In the genomic region with DNA sequence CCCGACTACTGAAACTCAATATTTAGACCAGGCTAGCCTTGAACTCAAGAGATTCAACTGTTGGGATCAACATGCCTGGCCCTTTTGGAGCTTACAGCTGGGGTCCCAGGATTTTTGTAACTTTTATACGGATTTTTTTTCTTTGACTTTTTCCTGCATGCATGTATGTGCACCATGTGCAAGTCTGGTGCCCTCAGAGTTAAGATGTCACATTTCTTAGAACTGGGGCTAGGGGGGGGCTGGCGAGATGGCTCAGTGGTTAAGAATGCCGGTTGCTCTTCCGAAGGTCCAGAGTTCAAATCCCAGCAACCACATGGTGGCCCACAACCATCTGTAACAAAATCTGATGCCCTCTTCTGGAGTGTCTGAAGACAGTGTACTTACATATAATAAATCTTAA, we compare ENCODE assay signal across 9 mouse cellular contexts. TPM values are rescaled to one million over a fixed set of nuclear protein-coding genes. Genes with fewer than 3 reads are reported as not detected.
DNase-seq lines count a peak whose midpoint lies in the region; ATAC-seq lines count a peak whose summit lies in the region.
"Had no signal": no experiment of that assay in that cellular context is flagged by ENCODE, and none has a peak within 500 bp of the region (broad histone marks: within the 10 kb centered on the region; RNA-seq: fewer than 3 reads in every experiment).

No protein-coding gene starts in this region.

- no peak for DNase-seq in midbrain, embryonic 11.5 days (ENCODE audit: low spot score, missing footprints)
- DNase-seq in right cerebral cortex, postnatal 25 days: no peak
- DNase-seq in testis, postnatal 14 days (ENCODE audit: low spot score): no peak

- H3K9ac ChIP-seq in hindbrain, embryonic 13.5 days: no peak overlapping the region
- H3K9ac ChIP-seq in hindbrain, embryonic 12.5 days: no peak overlapping the region
- H3K9ac ChIP-seq in midbrain, embryonic 16.5 days (ENCODE audit: low read depth, low read length): no peak overlapping the region
- no peak overlapping the region for H3K9ac ChIP-seq in midbrain, embryonic 11.5 days (ENCODE audit: low read length)
- no peak overlapping the region for H3K9ac ChIP-seq in limb, embryonic 13.5 days
- no peak overlapping the region for H3K9ac ChIP-seq in stomach, embryonic 16.5 days (ENCODE audit: low read length)

- H3K27ac ChIP-seq in hindbrain, embryonic 13.5 days: peak overlapping the region; percentile 68
- H3K27ac ChIP-seq in hindbrain, embryonic 12.5 days: no peak overlapping the region
- peak overlapping the region; percentile 4; the same call in 1 of the 2 replicates for H3K27ac ChIP-seq in midbrain, embryonic 16.5 days (ENCODE audit: low read length)
- no peak overlapping the region for H3K27ac ChIP-seq in midbrain, embryonic 11.5 days (ENCODE audit: low read depth, low read length)
- peak overlapping the region; percentile 53; the same call in 1 of the 2 replicates for H3K27ac ChIP-seq in limb, embryonic 13.5 days
- H3K27ac ChIP-seq in stomach, embryonic 16.5 days (ENCODE audit: low read length): peak overlapping the region; percentile 66

- no peaks in the 10 kb centered on the region for H3K9me3 ChIP-seq in hindbrain, embryonic 13.5 days
- no peaks in the 10 kb centered on the region for H3K9me3 ChIP-seq in hindbrain, embryonic 12.5 days (replicated peaks)
- H3K9me3 ChIP-seq in midbrain, embryonic 16.5 days (replicated peaks; ENCODE audit: control insufficient read depth, low read length, poor library complexity, severe bottlenecking): no peaks in the 10 kb centered on the region
- H3K9me3 ChIP-seq in midbrain, embryonic 11.5 days (ENCODE audit: control insufficient read depth, low read length): no peaks in the 10 kb centered on the region
- no peaks in the 10 kb centered on the region for H3K9me3 ChIP-seq in limb, embryonic 13.5 days
- no peaks in the 10 kb centered on the region for H3K9me3 ChIP-seq in stomach, embryonic 16.5 days (replicated peaks; ENCODE audit: control insufficient read depth, low read length)

- no peak for ATAC-seq in hindbrain, embryonic 13.5 days (ENCODE audit: low FRiP score)
- no peak for ATAC-seq in hindbrain, embryonic 12.5 days (ENCODE audit: low FRiP score)
- no peak for ATAC-seq in midbrain, embryonic 16.5 days
- ATAC-seq in midbrain, embryonic 11.5 days (ENCODE audit: low FRiP score): no peak
- ATAC-seq in limb, embryonic 13.5 days (ENCODE audit: low FRiP score, low read depth): no peak
- ATAC-seq in stomach, embryonic 16.5 days (ENCODE audit: insufficient read depth, low FRiP score): no peak
- ATAC-seq: Patski had no signal

- H3K27me3 ChIP-seq in hindbrain, embryonic 13.5 days: peaks cover 57% of the 10 kb centered on the region
- H3K27me3 ChIP-seq in hindbrain, embryonic 12.5 days: peaks cover 56% of the 10 kb centered on the region
- peaks cover 32% of the 10 kb centered on the region for H3K27me3 ChIP-seq in midbrain, embryonic 16.5 days (ENCODE audit: control insufficient read depth, insufficient read depth, low read depth, low read length)
- peaks cover 46% of the 10 kb centered on the region for H3K27me3 ChIP-seq in midbrain, embryonic 11.5 days (ENCODE audit: control insufficient read depth, insufficient read depth, low read length)
- peaks cover 44% of the 10 kb centered on the region for H3K27me3 ChIP-seq in limb, embryonic 13.5 days
- peaks cover 20% of the 10 kb centered on the region for H3K27me3 ChIP-seq in stomach, embryonic 16.5 days (ENCODE audit: control insufficient read depth, insufficient read depth, low read length)
- H3K27me3 ChIP-seq: Patski had no signal

- H3K4me2 ChIP-seq in hindbrain, embryonic 13.5 days: no peak overlapping the region
- H3K4me2 ChIP-seq in hindbrain, embryonic 12.5 days (replicated peaks): no peak overlapping the region
- H3K4me2 ChIP-seq in midbrain, embryonic 16.5 days (ENCODE audit: low read length): no peak overlapping the region
- H3K4me2 ChIP-seq in midbrain, embryonic 11.5 days: no peak overlapping the region
- H3K4me2 ChIP-seq in limb, embryonic 13.5 days (replicated peaks): no peak overlapping the region
- H3K4me2 ChIP-seq in stomach, embryonic 16.5 days (ENCODE audit: low read depth, low read length): no peak overlapping the region

- H3K4me3 ChIP-seq in hindbrain, embryonic 13.5 days: no peak overlapping the region
- no peak overlapping the region for H3K4me3 ChIP-seq in hindbrain, embryonic 12.5 days
- H3K4me3 ChIP-seq in midbrain, embryonic 16.5 days (ENCODE audit: low read depth, low read length): no peak overlapping the region
- H3K4me3 ChIP-seq in midbrain, embryonic 11.5 days (ENCODE audit: low read depth, low read length): no peak overlapping the region
- H3K4me3 ChIP-seq in limb, embryonic 13.5 days: no peak overlapping the region
- H3K4me3 ChIP-seq in stomach, embryonic 16.5 days (replicated peaks; ENCODE audit: low read length): no peak overlapping the region

- peaks cover 38% of the 10 kb centered on the region for H3K36me3 ChIP-seq in hindbrain, embryonic 13.5 days
- peaks cover 37% of the 10 kb centered on the region for H3K36me3 ChIP-seq in hindbrain, embryonic 12.5 days
- H3K36me3 ChIP-seq in midbrain, embryonic 16.5 days (ENCODE audit: control insufficient read depth, insufficient read depth, low read length): peaks cover 18% of the 10 kb centered on the region
- H3K36me3 ChIP-seq in midbrain, embryonic 11.5 days (ENCODE audit: control insufficient read depth, insufficient read depth, low read length): peaks cover 10% of the 10 kb centered on the region; the same call in 1 of the 2 replicates
- peaks cover 47% of the 10 kb centered on the region for H3K36me3 ChIP-seq in limb, embryonic 13.5 days
- peaks cover 7% of the 10 kb centered on the region for H3K36me3 ChIP-seq in stomach, embryonic 16.5 days (ENCODE audit: control insufficient read depth, insufficient read depth, low read length)

- 78% methylated on average over 5 of the region's 5 CpGs for WGBS in hindbrain, embryonic 13.5 days
- 84% methylated on average over 5 of the region's 5 CpGs for WGBS in hindbrain, embryonic 12.5 days
- WGBS in midbrain, embryonic 16.5 days: 79% methylated on average over 5 of the region's 5 CpGs
- 82% methylated on average over 5 of the region's 5 CpGs for WGBS in midbrain, embryonic 11.5 days
- WGBS in limb, embryonic 13.5 days: 82% methylated on average over 5 of the region's 5 CpGs
- WGBS in stomach, embryonic 16.5 days: 73% methylated on average over 5 of the region's 5 CpGs

- peaks cover 30% of the 10 kb centered on the region for H3K4me1 ChIP-seq in hindbrain, embryonic 13.5 days (replicated peaks)
- H3K4me1 ChIP-seq in hindbrain, embryonic 12.5 days: peaks cover 25% of the 10 kb centered on the region
- H3K4me1 ChIP-seq in midbrain, embryonic 16.5 days (ENCODE audit: control insufficient read depth, insufficient read depth, low read length): peaks cover 5% of the 10 kb centered on the region
- H3K4me1 ChIP-seq in midbrain, embryonic 11.5 days (ENCODE audit: control insufficient read depth, insufficient read depth, low read length): peaks cover 10% of the 10 kb centered on the region; the same call in 1 of the 2 replicates
- peaks cover 40% of the 10 kb centered on the region for H3K4me1 ChIP-seq in limb, embryonic 13.5 days
- H3K4me1 ChIP-seq in stomach, embryonic 16.5 days (ENCODE audit: control insufficient read depth, insufficient read depth, low read length): peaks cover 25% of the 10 kb centered on the region

RNA-seq across cellular contexts. Expression of a gene that starts 0.7 kb away (rescaled TPM):
- polyA plus RNA-seq in hindbrain, embryonic 13.5 days (2015; fragmentation: Nextera tagmentation; extraction: Ambion mirVana): 3.9 and 4.2 TPM in 2 replicates
- polyA plus RNA-seq in hindbrain, embryonic 12.5 days (2016; fragmentation: Nextera tagmentation; extraction: Ambion mirVana): 4.6 and 4.9 TPM in 2 replicates
- 2.2 and 3.1 TPM in 2 replicates for polyA plus RNA-seq in midbrain, embryonic 16.5 days (2015; fragmentation: Nextera tagmentation; extraction: Ambion mirVana)
- polyA plus RNA-seq in midbrain, embryonic 11.5 days (2014; fragmentation: Nextera tagmentation; extraction: Ambion mirVana): 5.1 and 6.5 TPM in 2 replicates
- 4.1 and 4.9 TPM in 2 replicates for polyA plus RNA-seq in limb, embryonic 13.5 days (2015; fragmentation: Nextera tagmentation; extraction: Ambion mirVana)
- polyA plus RNA-seq in stomach, embryonic 16.5 days (2015; fragmentation: Nextera tagmentation; extraction: Ambion mirVana): 6.0 and 8.3 TPM in 2 replicates

RNA-seq across cellular contexts. Expression of a gene that starts 12.9 kb away (rescaled TPM):
- polyA plus RNA-seq in hindbrain, embryonic 13.5 days (2015; fragmentation: Nextera tagmentation; extraction: Ambion mirVana): 13.7 and 14.4 TPM in 2 replicates
- polyA plus RNA-seq in hindbrain, embryonic 12.5 days (2016; fragmentation: Nextera tagmentation; extraction: Ambion mirVana): 20.9 and 21.3 TPM in 2 replicates
- 13.0 and 14.2 TPM in 2 replicates for polyA plus RNA-seq in midbrain, embryonic 16.5 days (2015; fragmentation: Nextera tagmentation; extraction: Ambion mirVana)
- polyA plus RNA-seq in midbrain, embryonic 11.5 days (2014; fragmentation: Nextera tagmentation; extraction: Ambion mirVana): 18.6 and 21.4 TPM in 2 replicates
- polyA plus RNA-seq in limb, embryonic 13.5 days (2015; fragmentation: Nextera tagmentation; extraction: Ambion mirVana): 15.0 and 15.2 TPM in 2 replicates
- polyA plus RNA-seq in stomach, embryonic 16.5 days (2015; fragmentation: Nextera tagmentation; extraction: Ambion mirVana): 14.4 and 14.5 TPM in 2 replicates

RNA-seq across cellular contexts. Expression of a gene that starts 14.4 kb away (rescaled TPM):
- polyA plus RNA-seq in hindbrain, embryonic 13.5 days (2015; fragmentation: Nextera tagmentation; extraction: Ambion mirVana): 51.9 and 60.3 TPM in 2 replicates
- 51.2 and 55.9 TPM in 2 replicates for polyA plus RNA-seq in hindbrain, embryonic 12.5 days (2016; fragmentation: Nextera tagmentation; extraction: Ambion mirVana)
- 59.0 and 68.1 TPM in 2 replicates for polyA plus RNA-seq in midbrain, embryonic 16.5 days (2015; fragmentation: Nextera tagmentation; extraction: Ambion mirVana)
- polyA plus RNA-seq in midbrain, embryonic 11.5 days (2014; fragmentation: Nextera tagmentation; extraction: Ambion mirVana): 39.9 and 45.6 TPM in 2 replicates
- 70.8 and 72.7 TPM in 2 replicates for polyA plus RNA-seq in limb, embryonic 13.5 days (2015; fragmentation: Nextera tagmentation; extraction: Ambion mirVana)
- 53.7 and 54.1 TPM in 2 replicates for polyA plus RNA-seq in stomach, embryonic 16.5 days (2015; fragmentation: Nextera tagmentation; extraction: Ambion mirVana)

RNA-seq across cellular contexts. Expression of a gene that starts 22.3 kb away (rescaled TPM):
- 1.0 and 2.3 TPM in 2 replicates for polyA plus RNA-seq in hindbrain, embryonic 13.5 days (2015; fragmentation: Nextera tagmentation; extraction: Ambion mirVana)
- 3.0 and 3.6 TPM in 2 replicates for polyA plus RNA-seq in hindbrain, embryonic 12.5 days (2016; fragmentation: Nextera tagmentation; extraction: Ambion mirVana)
- polyA plus RNA-seq in midbrain, embryonic 16.5 days (2015; fragmentation: Nextera tagmentation; extraction: Ambion mirVana): 0.80 and 1.1 TPM in 2 replicates
- 1.6 and 1.9 TPM in 2 replicates for polyA plus RNA-seq in midbrain, embryonic 11.5 days (2014; fragmentation: Nextera tagmentation; extraction: Ambion mirVana)
- polyA plus RNA-seq in limb, embryonic 13.5 days (2015; fragmentation: Nextera tagmentation; extraction: Ambion mirVana): 7.1 and 9.8 TPM in 2 replicates
- 3.2 and 4.1 TPM in 2 replicates for polyA plus RNA-seq in stomach, embryonic 16.5 days (2015; fragmentation: Nextera tagmentation; extraction: Ambion mirVana)

RNA-seq across cellular contexts. Expression of a gene that starts 37.9 kb away (rescaled TPM):
- polyA plus RNA-seq in hindbrain, embryonic 13.5 days (2015; fragmentation: Nextera tagmentation; extraction: Ambion mirVana): 26.1 and 32.2 TPM in 2 replicates
- 62.5 and 64.8 TPM in 2 replicates for polyA plus RNA-seq in hindbrain, embryonic 12.5 days (2016; fragmentation: Nextera tagmentation; extraction: Ambion mirVana)
- 13.0 and 16.3 TPM in 2 replicates for polyA plus RNA-seq in midbrain, embryonic 16.5 days (2015; fragmentation: Nextera tagmentation; extraction: Ambion mirVana)
- polyA plus RNA-seq in midbrain, embryonic 11.5 days (2014; fragmentation: Nextera tagmentation; extraction: Ambion mirVana): 49.9 and 52.9 TPM in 2 replicates
- polyA plus RNA-seq in limb, embryonic 13.5 days (2015; fragmentation: Nextera tagmentation; extraction: Ambion mirVana): 71.9 and 73.0 TPM in 2 replicates
- polyA plus RNA-seq in stomach, embryonic 16.5 days (2015; fragmentation: Nextera tagmentation; extraction: Ambion mirVana): 62.4 and 69.5 TPM in 2 replicates

Comparison
In these comparisons a context has a peak if more than half of its experiments do, and no peak if none do; other contexts are left out.
1. H3K27ac ChIP-seq: peak in hindbrain, embryonic 13.5 days (single experiment), midbrain, embryonic 16.5 days (single experiment), limb, embryonic 13.5 days (single experiment) and stomach, embryonic 16.5 days (single experiment); none in hindbrain, embryonic 12.5 days (single experiment) and midbrain, embryonic 11.5 days (single experiment).